Mouse (Mus musculus) cortical plate, adult 2 months (tissue): ENCODE data around the gene Gipc1. TPM values are rescaled to one million over a fixed set of nuclear protein-coding genes. Genes with fewer than 3 reads are reported as not detected.

ENCODE experiments used
- H3K27ac ChIP-seq: fragments of 200-500 bp; 2 replicates; pipeline ENCODE4 v1.5.1; 2012; ENCODE audit warnings: low read length, control low read depth, inconsistent platforms; ENCODE audit not compliant: insufficient read depth
- H3K4me1 ChIP-seq: fragments of 200-500 bp; 2 replicates; pipeline ENCODE4 v1.6.1; 2011; ENCODE audit warnings: low read length; ENCODE audit not compliant: control insufficient read depth, insufficient read depth
- H3K4me3 ChIP-seq: fragments of 200-500 bp; 2 replicates; pipeline ENCODE4 v1.5.1; 2011; ENCODE audit warnings: mild to moderate bottlenecking, low read length, control low read depth; ENCODE audit not compliant: insufficient read depth
- CTCF ChIP-seq: fragments of 200-500 bp; IDR thresholded peaks from 2 replicates; pipeline ENCODE4 v1.5.1; 2011; ENCODE audit warnings: mild to moderate bottlenecking, control low read depth, low read length; ENCODE audit not compliant: insufficient read depth; ENCODE audit errors: extremely low read depth
- POLR2A ChIP-seq: fragments of 200-500 bp; IDR thresholded peaks from 2 replicates; pipeline ENCODE4 v1.6.1; 2011; ENCODE audit warnings: mild to moderate bottlenecking, low read length, control low read depth; ENCODE audit not compliant: insufficient read depth; ENCODE audit errors: extremely low read depth
- polyA plus RNA-seq: library from polyadenylated mRNA; depleted of rRNA; stranded (reverse); fragments of >200 nt; gene quantifications from 2 replicates; pipeline ENCODE4 v1.2.3, GENCODE M21; 2012; rRNA removed

The Gipc1 gene
- polyA plus RNA-seq: 93.6 and 94.6 TPM in 2 replicates

DNA sequence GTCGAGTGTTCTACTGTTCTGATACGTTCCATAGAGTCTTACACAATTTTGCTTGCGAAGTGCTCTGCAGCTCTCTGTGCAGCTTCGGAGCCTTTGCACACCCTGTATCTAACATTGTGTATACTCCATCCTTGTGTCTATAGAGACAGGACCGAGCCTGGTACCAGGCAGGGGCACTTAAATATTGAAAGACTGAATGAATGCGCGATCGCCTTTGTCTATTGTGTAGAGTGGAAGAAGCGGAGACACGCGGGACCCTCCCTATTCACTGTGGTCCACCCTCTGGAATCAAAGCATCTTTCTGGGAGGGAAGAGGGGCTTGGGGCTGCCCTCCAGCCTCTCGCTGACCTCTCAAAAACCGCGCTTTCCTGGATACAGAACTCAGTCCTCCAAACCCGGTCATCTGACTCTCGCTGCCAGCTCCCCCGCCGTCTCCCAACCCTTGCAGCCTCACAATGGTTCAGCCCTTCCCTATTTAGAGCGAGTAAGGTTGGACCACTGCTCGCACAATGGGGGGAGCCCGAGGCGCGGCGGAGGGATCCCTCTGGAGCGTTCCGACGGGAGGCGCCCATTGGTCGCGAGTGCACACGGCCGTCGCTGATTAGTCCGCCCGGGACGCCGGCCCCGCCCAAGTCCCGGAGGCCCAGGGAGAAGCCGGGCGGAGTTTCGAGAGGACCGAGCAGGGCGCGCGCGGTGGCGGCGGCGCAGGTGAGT is at the start of gene Gipc1:
TSS of gene Gipc1 (plus strand) at position 648 of the 714 bp plus-strand sequence.
- peak within 1 kb of the TSS; percentile 48; the same call in 1 of the 2 replicates for H3K27ac ChIP-seq
- peaks cover 2% of the 10 kb centered on the region; the same call in 1 of the 2 replicates for H3K4me1 ChIP-seq
- H3K4me3 ChIP-seq: peak within 1 kb of the TSS; percentile 78
- TF ChIP-seq CTCF (no peak), POLR2A (peak; percentile 58)

DNA sequence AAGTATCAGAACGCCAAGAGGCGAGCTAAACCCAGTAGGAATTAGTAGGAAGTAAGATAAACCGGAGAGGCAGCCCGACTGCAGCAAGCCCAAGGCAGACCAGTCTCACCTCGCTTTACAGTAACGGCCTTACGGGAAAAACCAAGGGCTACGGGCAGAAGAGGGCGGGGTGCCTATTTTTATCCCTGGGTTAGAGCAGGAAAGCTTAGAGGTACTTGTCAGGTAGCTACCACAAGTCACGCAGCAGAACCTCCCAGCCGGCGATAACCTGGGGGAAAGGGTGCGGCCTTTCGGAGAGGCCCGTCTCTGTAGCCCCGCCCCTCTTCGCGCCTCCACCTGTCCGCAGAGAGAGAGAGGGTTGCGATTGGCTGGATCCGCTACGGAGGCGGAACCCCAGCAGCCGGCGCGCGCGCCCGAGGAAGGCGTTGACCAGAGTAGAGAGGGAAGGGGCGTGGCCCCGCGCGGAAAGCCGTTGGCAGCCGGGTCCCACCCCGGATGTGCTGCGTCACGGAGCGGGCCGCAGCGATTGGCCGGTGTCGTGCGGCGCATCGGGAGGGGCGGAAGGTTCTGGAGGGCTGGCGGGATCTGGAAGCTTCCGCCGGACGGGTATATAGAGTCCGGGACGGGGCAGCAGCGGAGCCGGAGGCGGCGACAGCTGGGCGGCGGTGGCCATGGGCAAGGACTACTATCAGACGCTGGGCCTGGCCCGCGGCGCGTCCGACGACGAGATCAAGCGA is 44.6 kb upstream of the Gipc1 start, which contains the start of the genes Tecr and Dnajb1:
TSS of gene Tecr (minus strand) at position 311 of the 737 bp plus-strand sequence.
TSS of gene Dnajb1 (plus strand) at position 533 of the 737 bp plus-strand sequence.
- H3K4me3 ChIP-seq: peak within 1 kb of the TSS; percentile 50
- H3K27ac ChIP-seq: peak within 1 kb of the TSS; percentile 96

DNA sequence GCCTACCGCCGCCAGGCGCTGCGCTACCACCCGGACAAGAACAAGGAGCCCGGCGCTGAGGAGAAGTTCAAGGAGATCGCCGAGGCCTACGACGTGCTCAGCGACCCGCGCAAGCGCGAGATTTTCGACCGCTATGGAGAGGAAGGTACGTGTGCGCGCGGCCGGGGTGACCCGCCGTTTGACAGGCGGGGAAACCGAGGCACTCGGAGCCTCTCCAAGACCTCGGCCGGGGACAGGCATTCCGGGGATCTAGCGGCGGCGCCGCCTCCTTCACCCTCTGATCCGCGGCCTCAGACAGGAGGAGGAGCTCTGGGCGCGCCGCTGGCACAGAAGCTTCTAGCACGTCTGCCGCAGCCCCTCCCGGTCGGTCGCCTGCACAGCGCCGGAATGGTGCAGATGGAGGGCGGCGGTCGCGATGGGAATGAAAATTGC is 44.1 kb upstream of the Gipc1 start:
- H3K4me3 ChIP-seq: peak overlapping the region; percentile 50
- no peak for TF ChIP-seq CTCF
- TF ChIP-seq POLR2A: peak; percentile 55; the same call in 1 of the 2 replicates
- peak overlapping the region; percentile 96 for H3K27ac ChIP-seq
- H3K4me1 ChIP-seq: peaks cover 11% of the 10 kb centered on the region

More for the DNA sequence above, 44.6 kb upstream of the Gipc1 start, which contains the start of the genes Tecr and Dnajb1:
- H3K4me1 ChIP-seq: peaks cover 11% of the 10 kb centered on the region
- TF ChIP-seq CTCF: no peak
- peak; percentile 78 for TF ChIP-seq POLR2A

DNA sequence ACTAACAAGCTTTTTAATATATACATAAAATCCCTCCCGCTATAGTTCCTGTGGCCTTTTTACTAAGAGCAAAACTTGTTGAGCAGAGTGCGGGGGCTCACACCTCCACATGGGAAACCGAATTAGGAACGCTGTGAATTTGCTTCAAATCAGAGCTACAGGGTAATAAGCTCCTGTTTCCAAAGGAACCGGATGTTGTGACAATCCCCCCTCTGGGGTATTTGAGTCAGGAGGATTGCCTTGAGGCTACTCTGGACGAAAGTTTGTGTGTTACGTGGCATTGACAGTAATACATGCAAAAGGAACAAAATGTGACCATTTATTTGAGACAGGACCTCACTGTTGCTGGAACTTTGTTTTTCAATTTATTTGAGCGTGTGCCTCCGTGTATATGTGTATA is 43.4 kb upstream of the Gipc1 start:
- no peak for TF ChIP-seq POLR2A
- TF ChIP-seq CTCF: no peak
- Histone ChIP-seq H3K4me3 (peak overlapping the region; percentile 50), H3K4me1 (peaks cover 11% of the 10 kb centered on the region), H3K27ac (peak overlapping the region; percentile 96; the same call in 1 of the 2 replicates)

DNA sequence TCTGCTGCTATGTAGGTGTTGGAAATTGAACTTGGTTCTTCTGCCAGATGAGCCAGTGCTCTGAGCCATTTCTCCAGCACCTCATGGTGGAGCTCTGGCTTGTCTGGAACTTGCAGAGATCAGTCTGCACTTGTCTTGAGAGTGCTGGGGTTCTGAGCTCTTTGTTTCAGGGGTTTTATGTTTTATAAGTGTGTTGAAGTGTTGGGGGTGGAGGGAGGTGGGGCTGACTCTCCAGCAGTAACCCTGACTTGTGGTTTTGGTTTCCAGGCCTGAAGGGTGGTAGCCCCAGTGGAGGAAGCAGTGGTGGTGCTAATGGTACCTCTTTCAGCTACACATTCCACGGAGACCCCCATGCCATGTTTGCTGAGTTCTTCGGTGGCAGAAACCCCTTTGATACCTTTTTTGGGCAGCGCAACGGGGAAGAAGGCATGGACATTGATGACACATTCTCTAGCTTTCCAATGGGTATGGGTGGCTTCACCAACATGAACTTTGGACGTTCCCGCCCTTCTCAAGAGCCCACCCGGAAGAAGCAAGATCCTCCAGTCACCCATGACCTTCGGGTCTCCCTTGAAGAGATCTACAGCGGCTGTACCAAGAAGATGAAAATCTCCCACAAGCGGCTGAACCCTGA is 42.8 kb upstream of the Gipc1 start:
- H3K4me1 ChIP-seq: peaks cover 11% of the 10 kb centered on the region
- TF ChIP-seq CTCF (no peak), POLR2A (no peak)
- no peak overlapping the region for H3K27ac ChIP-seq
- H3K4me3 ChIP-seq: peak overlapping the region; percentile 50

DNA sequence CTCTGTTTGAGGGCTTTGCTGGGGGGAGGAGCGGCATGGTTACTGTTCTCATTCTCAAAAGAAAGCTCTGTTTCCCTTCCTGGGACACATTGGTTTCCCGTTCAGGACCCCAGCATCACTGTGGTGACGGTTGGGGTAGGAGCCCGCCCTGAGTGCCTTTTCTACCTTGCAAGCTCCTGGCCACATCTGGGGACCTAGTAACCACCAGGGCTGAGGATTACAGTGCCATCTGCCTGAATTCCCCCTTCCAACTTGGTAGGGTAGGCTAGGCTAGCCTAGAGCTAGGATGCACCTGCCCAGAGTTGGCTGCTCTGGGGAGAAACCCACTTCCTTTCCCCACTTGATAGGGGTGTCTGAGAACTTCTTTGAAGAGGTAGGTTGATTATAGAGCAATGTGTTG is 40.6 kb upstream of the Gipc1 start:
- TF ChIP-seq CTCF (no peak), POLR2A (no peak)
- Histone ChIP-seq H3K27ac (no peak overlapping the region), H3K4me3 (no peak overlapping the region), H3K4me1 (peaks cover 12% of the 10 kb centered on the region)

DNA sequence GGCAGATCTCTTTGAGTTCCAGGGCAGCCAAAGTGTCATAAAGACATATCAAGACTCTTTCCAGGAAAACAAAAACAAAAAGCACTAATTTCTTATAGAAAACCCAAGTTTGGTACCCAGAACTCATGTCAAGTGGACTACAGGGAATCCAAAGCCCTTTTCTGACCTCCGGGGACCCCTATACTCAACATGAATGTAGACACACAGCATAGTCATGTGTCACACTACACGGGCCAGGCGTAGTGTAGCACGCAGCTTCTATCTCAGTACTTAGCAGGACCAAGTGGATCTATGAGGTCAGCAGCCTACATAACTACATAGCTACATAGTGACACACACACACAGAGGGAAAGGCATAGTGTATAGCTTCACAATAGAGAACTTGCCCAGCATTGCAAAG is 38.8 kb upstream of the Gipc1 start:
- TF ChIP-seq CTCF (no peak), POLR2A (no peak)
- H3K27ac ChIP-seq: no peak overlapping the region
- no peak overlapping the region for H3K4me3 ChIP-seq
- H3K4me1 ChIP-seq: peaks cover 11% of the 10 kb centered on the region

DNA sequence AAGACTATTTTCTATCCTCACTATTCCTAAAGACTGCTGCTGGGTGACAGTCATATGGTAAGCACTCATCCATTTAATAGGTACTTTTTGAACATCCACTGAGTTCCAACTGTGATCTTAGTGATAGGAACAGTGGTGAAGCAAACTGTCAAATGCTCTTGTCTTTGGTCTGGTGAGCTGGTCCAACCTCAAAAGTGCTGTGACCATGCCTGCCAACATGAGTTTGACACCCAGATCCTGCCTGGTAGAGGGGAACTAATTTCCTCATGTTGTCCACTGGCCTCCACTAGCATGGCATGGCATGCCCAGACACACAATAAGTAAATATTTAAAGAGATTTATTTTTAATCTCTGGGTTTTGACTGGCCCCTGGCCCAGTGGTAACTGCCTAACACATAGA is 35.9 kb upstream of the Gipc1 start:
- H3K4me1 ChIP-seq: peaks cover 3% of the 10 kb centered on the region; the same call in 1 of the 2 replicates
- TF ChIP-seq CTCF (no peak), POLR2A (no peak)
- no peak overlapping the region for H3K4me3 ChIP-seq
- no peak overlapping the region for H3K27ac ChIP-seq

DNA sequence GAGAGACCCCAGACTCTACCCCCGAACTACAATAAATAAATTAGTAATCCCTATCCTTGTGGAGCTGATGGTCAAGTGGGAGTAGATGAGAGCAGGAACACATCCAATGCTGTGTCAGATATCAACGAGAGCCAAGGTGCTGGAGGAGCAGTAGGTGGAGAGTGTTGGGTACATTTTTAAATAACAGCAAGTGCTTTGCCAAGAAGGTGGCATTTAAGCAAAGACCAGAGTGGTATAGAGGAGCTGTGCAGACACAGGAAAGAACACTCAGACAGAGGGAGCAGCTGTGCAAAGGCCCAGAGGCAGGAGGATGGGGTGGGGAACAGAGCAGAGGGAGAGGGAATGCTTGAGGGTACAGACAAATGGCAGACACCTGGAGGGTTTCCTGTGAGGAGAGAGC is 35.4 kb upstream of the Gipc1 start:
- TF ChIP-seq POLR2A (no peak), CTCF (no peak)
- H3K4me3 ChIP-seq: no peak overlapping the region
- H3K27ac ChIP-seq: no peak overlapping the region; the same call in 1 of the 2 replicates
- peaks cover 2% of the 10 kb centered on the region; the same call in 1 of the 2 replicates for H3K4me1 ChIP-seq

DNA sequence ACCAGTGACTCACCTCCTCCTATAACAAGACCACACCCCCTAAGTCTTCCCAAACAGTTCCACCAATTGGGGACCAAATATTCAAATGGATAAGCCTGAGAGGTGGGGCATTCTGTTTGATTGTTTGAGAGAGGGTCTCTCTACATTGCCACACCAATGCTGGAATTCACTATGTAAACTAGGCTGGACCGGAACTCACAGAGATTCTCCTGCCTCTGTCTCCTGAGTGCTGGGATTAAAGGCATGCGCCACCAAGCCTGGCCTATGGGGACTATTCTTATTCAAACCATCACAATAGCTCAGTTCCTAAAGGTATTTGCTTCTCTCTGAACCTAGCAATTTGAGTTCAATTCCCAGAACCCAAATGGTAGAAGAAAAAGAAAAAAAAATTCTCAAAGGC is 33.9 kb upstream of the Gipc1 start:
- peaks cover 2% of the 10 kb centered on the region; the same call in 1 of the 2 replicates for H3K4me1 ChIP-seq
- no peak for TF ChIP-seq POLR2A
- no peak for TF ChIP-seq CTCF

More for the DNA sequence above, 33.9 kb upstream of the Gipc1 start:
- Histone ChIP-seq H3K27ac (no peak overlapping the region), H3K4me3 (no peak overlapping the region)
